Mouse (Mus musculus) intestine, embryonic 16.5 days (tissue): Measurements from ENCODE around the gene Nsun3. TPM values are rescaled to one million over a fixed set of nuclear protein-coding genes. Genes with fewer than 3 reads are reported as not detected.

Source experiments
- ATAC-seq: fragments of 200-750 bp; cut with Nextera tagmentation; 2 replicates; pipeline ENCODE4 v1.8.0; 2017; ENCODE audit warnings: moderate TSS enrichment, moderate library complexity
- H3K27ac ChIP-seq: fragments of 300-500 bp; sonication (generic); 2 replicates; pipeline ENCODE4 v1.5.1; 2014; ENCODE audit warnings: mild to moderate bottlenecking, low read length
- H3K27me3 ChIP-seq: fragments of 300-500 bp; sonication (generic); replicated peaks from 2 replicates; pipeline ENCODE4 v1.6.1; 2014; ENCODE audit warnings: low read length, control low read depth, mixed read lengths; ENCODE audit not compliant: control insufficient read depth, insufficient read depth
- H3K36me3 ChIP-seq: fragments of 300-500 bp; sonication (generic); 2 replicates; pipeline ENCODE4 v1.6.1; 2014; ENCODE audit warnings: low read length, control low read depth; ENCODE audit not compliant: control insufficient read depth, insufficient read depth
- H3K4me1 ChIP-seq: fragments of 300-500 bp; sonication (generic); 2 replicates; pipeline ENCODE4 v1.6.1; 2014; ENCODE audit warnings: low read length, control low read depth, mixed read lengths; ENCODE audit not compliant: control insufficient read depth, insufficient read depth
- H3K4me2 ChIP-seq: fragments of 300-500 bp; sonication (generic); 2 replicates; pipeline ENCODE4 v1.6.1; 2014; ENCODE audit warnings: low read depth, low read length, control low read depth
- H3K4me3 ChIP-seq: fragments of 300-500 bp; sonication (generic); 2 replicates; pipeline ENCODE4 v1.5.1; 2014; ENCODE audit warnings: mild to moderate bottlenecking, low read length
- H3K9ac ChIP-seq: fragments of 300-500 bp; sonication (generic); 2 replicates; pipeline ENCODE4 v1.6.1; 2014; ENCODE audit warnings: low read depth, low read length
- H3K9me3 ChIP-seq: fragments of 300-500 bp; sonication (generic); 2 replicates; pipeline ENCODE4 v1.6.1; 2016; ENCODE audit warnings: low read length, control low read depth; ENCODE audit not compliant: control insufficient read depth
- WGBS: fragments of 180-500 bp; shearing (Covaris S2); extraction: QIAGEN DNeasy Blood & Tissue Kit; methylation state at CpG from one replicate; pipeline ENCODE4 v1.1.7; 2014; 5-methylcytosine and 5-hydroxymethylcytosine counted together
- polyA plus RNA-seq: library from polyadenylated mRNA; unstranded; fragments of >200 nt; fragmentation: Nextera tagmentation; extraction: Ambion mirVana; gene quantifications from 2 replicates; pipeline ENCODE4 v1.2.1, GENCODE M21; 2015

Nsun3 gene
- 8.8 and 11.0 TPM in 2 replicates for polyA plus RNA-seq

- Histone ChIP-seq H3K27ac (peak within 1 kb of the TSS; percentile 83), H3K9me3 (no peaks in the 10 kb centered on the region), H3K36me3 (no peaks in the 10 kb centered on the region), H3K27me3 (no peaks in the 10 kb centered on the region), H3K4me3 (peak within 1 kb of the TSS; percentile 61), H3K4me1 (peaks cover 7% of the 10 kb centered on the region), H3K9ac (peak within 1 kb of the TSS; percentile 80), H3K4me2 (peak within 1 kb of the TSS; percentile 73)
- ATAC-seq = peak; percentile 99
- 1% methylated on average over 41 of the region's 41 CpGs for whole genome bisulfite sequencing
Measured at GRCm38 (mm10) chr16:62786621-62787331, at the start of gene Nsun3. Gene Nsun3 (minus strand): TSS chr16:62786818.

- H3K4me3 ChIP-seq = no peak overlapping the region
- no peaks in the 10 kb centered on the region for H3K36me3 ChIP-seq
- H3K4me1 ChIP-seq = no peaks in the 10 kb centered on the region
- 47% methylated on average over 3 of the region's 3 CpGs for WGBS
- H3K27me3 ChIP-seq = no peaks in the 10 kb centered on the region
- H3K9ac ChIP-seq = no peak overlapping the region
- no peaks in the 10 kb centered on the region for H3K9me3 ChIP-seq
- no peak overlapping the region for H3K4me2 ChIP-seq
- no peak for ATAC-seq
- H3K27ac ChIP-seq = no peak overlapping the region
Measured at GRCm38 (mm10) chr16:62834016-62834735, 47.6 kb upstream of the Nsun3 start.

GRCm38 (mm10) chr16:62832481-62832880 is 45.9 kb upstream of the Nsun3 start:
- H3K9me3 ChIP-seq = no peaks in the 10 kb centered on the region
- H3K4me3 ChIP-seq = no peak overlapping the region
- no peak overlapping the region for H3K4me2 ChIP-seq
- ATAC-seq = peak; percentile 65
- no peak overlapping the region for H3K9ac ChIP-seq
- H3K4me1 ChIP-seq = no peaks in the 10 kb centered on the region
- H3K36me3 ChIP-seq = no peaks in the 10 kb centered on the region
- 20% methylated on average over 4 of the region's 4 CpGs for WGBS
- no peak overlapping the region for H3K27ac ChIP-seq
- H3K27me3 ChIP-seq = no peaks in the 10 kb centered on the region

- Histone ChIP-seq H3K9me3 (no peaks in the 10 kb centered on the region), H3K27me3 (no peaks in the 10 kb centered on the region), H3K27ac (no peak overlapping the region), H3K9ac (no peak overlapping the region), H3K4me3 (no peak overlapping the region), H3K4me1 (no peaks in the 10 kb centered on the region), H3K36me3 (no peaks in the 10 kb centered on the region), H3K4me2 (no peak overlapping the region)
- no peak for ATAC-seq
- WGBS = 78% methylated on average over 2 of the region's 2 CpGs
Measured at GRCm38 (mm10) chr16:62832027-62832426, 45.4 kb upstream of the Nsun3 start.

- Histone ChIP-seq H3K4me3 (no peak overlapping the region), H3K27ac (no peak overlapping the region), H3K9me3 (no peaks in the 10 kb centered on the region), H3K4me1 (no peaks in the 10 kb centered on the region), H3K9ac (no peak overlapping the region), H3K27me3 (no peaks in the 10 kb centered on the region), H3K4me2 (no peak overlapping the region), H3K36me3 (no peaks in the 10 kb centered on the region)
- WGBS = 75% methylated on average over 12 of the region's 12 CpGs
- ATAC-seq = no peak
Measured at GRCm38 (mm10) chr16:62826156-62827001, 39.8 kb upstream of the Nsun3 start.

- Histone ChIP-seq H3K9me3 (no peaks in the 10 kb centered on the region), H3K4me1 (no peaks in the 10 kb centered on the region), H3K4me2 (no peak overlapping the region), H3K4me3 (no peak overlapping the region), H3K27me3 (no peaks in the 10 kb centered on the region), H3K9ac (no peak overlapping the region), H3K36me3 (no peaks in the 10 kb centered on the region), H3K27ac (no peak overlapping the region)
- 92% methylated on average over 6 of the region's 6 CpGs for WGBS
- no peak for ATAC-seq
Measured at GRCm38 (mm10) chr16:62822472-62822871, 35.9 kb upstream of the Nsun3 start.

- 42% methylated on average over 5 of the region's 5 CpGs for WGBS
- no peak within 1 kb of the TSS for H3K4me2 ChIP-seq
Measured at GRCm38 (mm10) chr16:62814491-62814890, 27.9 kb upstream of the Nsun3 start, which contains the start of gene Stx19. Gene Stx19 (plus strand): TSS chr16:62814676.

GRCm38 (mm10) chr16:62813790-62814189 is 27.2 kb upstream of the Nsun3 start:
- no peak for ATAC-seq
- Histone ChIP-seq H3K27ac (no peak overlapping the region), H3K4me2 (no peak overlapping the region), H3K4me1 (no peaks in the 10 kb centered on the region), H3K9ac (no peak overlapping the region), H3K36me3 (no peaks in the 10 kb centered on the region), H3K9me3 (no peaks in the 10 kb centered on the region), H3K4me3 (no peak overlapping the region), H3K27me3 (no peaks in the 10 kb centered on the region)
- 78% methylated on average over 5 of the region's 5 CpGs for WGBS

More at GRCm38 (mm10) chr16:62814491-62814890, 27.9 kb upstream of the Nsun3 start, which contains the start of gene Stx19:
- no peaks in the 10 kb centered on the region for H3K27me3 ChIP-seq
- no peaks in the 10 kb centered on the region for H3K4me1 ChIP-seq
- H3K9ac ChIP-seq = no peak within 1 kb of the TSS
- H3K27ac ChIP-seq = no peak within 1 kb of the TSS
- no peaks in the 10 kb centered on the region for H3K9me3 ChIP-seq
- H3K4me3 ChIP-seq = no peak within 1 kb of the TSS
- peak; percentile 94 for ATAC-seq
- H3K36me3 ChIP-seq = no peaks in the 10 kb centered on the region

GRCm38 (mm10) chr16:62810855-62811254 is 24.2 kb upstream of the Nsun3 start:
- peaks cover 5% of the 10 kb centered on the region; the same call in 1 of the 2 replicates for H3K4me1 ChIP-seq
- H3K9ac ChIP-seq = no peak overlapping the region
- no peaks in the 10 kb centered on the region for H3K9me3 ChIP-seq
- 89% methylated on average over 4 of the region's 4 CpGs for WGBS
- H3K27ac ChIP-seq = no peak overlapping the region
- H3K4me3 ChIP-seq = no peak overlapping the region
- ATAC-seq = no peak
- no peaks in the 10 kb centered on the region for H3K27me3 ChIP-seq
- no peak overlapping the region for H3K4me2 ChIP-seq
- H3K36me3 ChIP-seq = no peaks in the 10 kb centered on the region
